13 mouse cellular contexts compared by ENCODE assay signal in the genomic region with DNA sequence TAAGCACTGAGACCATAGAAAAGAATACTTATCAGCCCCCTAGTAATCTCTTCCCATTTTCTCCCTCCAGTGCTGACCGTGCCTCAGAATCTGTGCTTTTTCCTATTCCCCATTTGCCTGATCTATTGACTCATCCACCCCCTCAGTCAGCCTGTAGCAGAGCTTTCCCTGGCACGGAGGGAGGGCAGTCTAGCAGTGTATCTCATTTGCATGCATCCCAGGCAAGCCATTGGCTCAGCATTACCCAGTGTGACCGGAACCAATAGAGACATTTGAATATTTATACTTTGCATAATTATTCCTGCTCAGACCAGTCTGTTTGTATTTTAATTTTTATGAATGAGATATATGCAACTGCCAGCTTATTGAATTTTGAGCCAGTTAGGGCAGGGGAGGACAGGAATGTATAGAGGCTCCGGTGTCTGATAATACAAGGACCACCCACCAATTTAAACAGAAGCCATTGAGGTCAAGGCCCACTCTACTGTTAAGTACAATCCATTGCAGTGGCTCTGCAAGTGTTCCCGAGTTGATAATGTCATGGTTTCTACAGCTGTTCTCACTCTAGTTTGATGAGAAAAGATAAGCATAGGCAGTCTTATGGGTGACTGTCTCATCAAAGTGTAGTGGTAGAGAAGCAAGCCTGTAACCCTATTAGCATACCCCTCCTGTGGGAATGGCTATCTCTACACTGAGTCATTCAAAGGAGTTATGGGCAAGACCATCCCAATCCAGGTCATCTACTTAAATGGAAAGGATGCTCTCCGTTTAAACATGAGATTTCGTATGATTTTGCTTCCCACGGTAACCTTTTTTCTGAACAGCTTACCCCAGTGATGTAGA.
A peak's percentile ranks its signal among the peaks of the same experiment; 100 is the strongest.
DNase-seq lines count a peak whose midpoint lies in the region; ATAC-seq and TF ChIP-seq lines count a peak whose summit lies in the region.
"Had no signal": no experiment of that assay in that cellular context is flagged by ENCODE, and none has a peak within 500 bp of the region (broad histone marks: within the 10 kb centered on the region; RNA-seq: fewer than 3 reads in every experiment).

No protein-coding gene starts in this region.

- 79% methylated on average over 8 of the region's 8 CpGs for WGBS in midbrain, embryonic 11.5 days
- WGBS in midbrain, embryonic 10.5 days = 81% methylated on average over 8 of the region's 8 CpGs
- 60% methylated on average over 8 of the region's 8 CpGs for WGBS in hindbrain, embryonic 13.5 days
- WGBS in midbrain, postnatal 0 days = 56% methylated on average over 8 of the region's 8 CpGs

- no peak overlapping the region for H3K27ac ChIP-seq in midbrain, embryonic 11.5 days (ENCODE audit: low read depth, low read length)
- no peak overlapping the region for H3K27ac ChIP-seq in midbrain, embryonic 10.5 days (replicated peaks)
- no peak overlapping the region for H3K27ac ChIP-seq in hindbrain, embryonic 13.5 days
- H3K27ac ChIP-seq in midbrain, postnatal 0 days (ENCODE audit: low read depth, low read length) = no peak overlapping the region
- H3K27ac ChIP-seq: kidney, embryonic 15.5 days had no signal

- no peak overlapping the region for H3K4me3 ChIP-seq in midbrain, embryonic 11.5 days (ENCODE audit: low read depth, low read length)
- no peak overlapping the region for H3K4me3 ChIP-seq in midbrain, embryonic 10.5 days
- no peak overlapping the region for H3K4me3 ChIP-seq in hindbrain, embryonic 13.5 days
- H3K4me3 ChIP-seq in midbrain, postnatal 0 days (ENCODE audit: low read depth, low read length) = no peak overlapping the region
- H3K4me3 ChIP-seq: kidney, embryonic 15.5 days; layer of hippocampus, adult 2 months; megakaryocyte, embryonic 14.5 days had no signal

- H3K4me2 ChIP-seq in midbrain, embryonic 11.5 days = no peak overlapping the region
- H3K4me2 ChIP-seq in hindbrain, embryonic 13.5 days = no peak overlapping the region
- no peak overlapping the region for H3K4me2 ChIP-seq in midbrain, postnatal 0 days (ENCODE audit: low read depth, low read length, poor library complexity, severe bottlenecking)
- H3K4me2 ChIP-seq: kidney, embryonic 15.5 days had no signal

- TF ChIP-seq CTCF in midbrain, postnatal 0 days (IDR thresholded peaks at IDR 0.05) = no peak

- no peaks in the 10 kb centered on the region for H3K9me3 ChIP-seq in midbrain, embryonic 11.5 days (ENCODE audit: control insufficient read depth, low read length)
- no peaks in the 10 kb centered on the region for H3K9me3 ChIP-seq in midbrain, embryonic 10.5 days (replicated peaks)
- H3K9me3 ChIP-seq in hindbrain, embryonic 13.5 days = no peaks in the 10 kb centered on the region
- no peaks in the 10 kb centered on the region for H3K9me3 ChIP-seq in midbrain, postnatal 0 days (ENCODE audit: low read length)
- H3K9me3 ChIP-seq: kidney, embryonic 15.5 days; megakaryocyte, embryonic 14.5 days had no signal

- peak; percentile 26 to 32 for DNase-seq in cerebellum, postnatal 10 days
- DNase-seq in cerebellum, postnatal 25 days = no peak
- DNase-seq in midbrain, embryonic 11.5 days (ENCODE audit: low spot score, missing footprints) = no peak
- no peak for DNase-seq in midbrain, embryonic 10.5 days (ENCODE audit: low spot score)
- DNase-seq in midbrain, postnatal 0 days (ENCODE audit: low spot score) = peak; percentile 68
- no peak for DNase-seq in spleen, postnatal 10 days (ENCODE audit: low spot score in 2 of 2)
- DNase-seq in left cerebral cortex, postnatal 36 days (ENCODE audit: low spot score in 2 of 2) = no peak
- DNase-seq: adrenal gland, adult 2 months had no signal

- ATAC-seq in midbrain, embryonic 11.5 days (ENCODE audit: low FRiP score) = peak; percentile 79
- ATAC-seq in hindbrain, embryonic 13.5 days (ENCODE audit: low FRiP score) = peak; percentile 91
- peak; percentile 85 for ATAC-seq in midbrain, postnatal 0 days (ENCODE audit: low FRiP score)
- ATAC-seq: lung, postnatal 0 days had no signal

- intact Hi-C loops in left cerebral cortex, postnatal 36 days (cut with DNase I) = no loop called here

- no peaks in the 10 kb centered on the region for H3K36me3 ChIP-seq in midbrain, embryonic 11.5 days (ENCODE audit: control insufficient read depth, insufficient read depth, low read length)
- H3K36me3 ChIP-seq in midbrain, embryonic 10.5 days = no peaks in the 10 kb centered on the region
- no peaks in the 10 kb centered on the region for H3K36me3 ChIP-seq in hindbrain, embryonic 13.5 days
- no peaks in the 10 kb centered on the region for H3K36me3 ChIP-seq in midbrain, postnatal 0 days (ENCODE audit: insufficient read depth, low read length)
- H3K36me3 ChIP-seq: kidney, embryonic 15.5 days had no signal

- no peaks in the 10 kb centered on the region for H3K27me3 ChIP-seq in midbrain, embryonic 11.5 days (ENCODE audit: control insufficient read depth, insufficient read depth, low read length)
- H3K27me3 ChIP-seq in midbrain, embryonic 10.5 days (ENCODE audit: low read depth, poor library complexity, severe bottlenecking) = no peaks in the 10 kb centered on the region
- H3K27me3 ChIP-seq in hindbrain, embryonic 13.5 days = no peaks in the 10 kb centered on the region
- H3K27me3 ChIP-seq in midbrain, postnatal 0 days (ENCODE audit: insufficient read depth, low read length) = no peaks in the 10 kb centered on the region
- H3K27me3 ChIP-seq: kidney, embryonic 15.5 days; megakaryocyte, embryonic 14.5 days had no signal

- no peaks in the 10 kb centered on the region for H3K4me1 ChIP-seq in midbrain, embryonic 11.5 days (ENCODE audit: control insufficient read depth, insufficient read depth, low read length)
- H3K4me1 ChIP-seq in midbrain, embryonic 10.5 days = no peaks in the 10 kb centered on the region
- H3K4me1 ChIP-seq in hindbrain, embryonic 13.5 days (replicated peaks) = peaks cover 11% of the 10 kb centered on the region
- H3K4me1 ChIP-seq in midbrain, postnatal 0 days (ENCODE audit: insufficient read depth, low read length) = 0 out of 2 replicates have a peak, but pooled peaks cover 6% of the 10 kb centered on the region
- H3K4me1 ChIP-seq: kidney, embryonic 15.5 days; megakaryocyte, embryonic 14.5 days had no signal

- H3K9ac ChIP-seq in midbrain, embryonic 11.5 days (ENCODE audit: low read length) = no peak overlapping the region
- no peak overlapping the region for H3K9ac ChIP-seq in hindbrain, embryonic 13.5 days
- H3K9ac ChIP-seq in midbrain, postnatal 0 days (replicated peaks; ENCODE audit: low read length, poor library complexity, severe bottlenecking) = no peak overlapping the region
- H3K9ac ChIP-seq: kidney, embryonic 15.5 days had no signal

Comparison
In these comparisons a context has a peak if more than half of its experiments do, and no peak if none do; other contexts are left out.
1. DNase-seq: peak in cerebellum, postnatal 10 days (2 of 2) and midbrain, postnatal 0 days (single experiment); none in cerebellum, postnatal 25 days (0 of 2), midbrain, embryonic 11.5 days (single experiment), midbrain, embryonic 10.5 days (single experiment), spleen, postnatal 10 days (0 of 2) and left cerebral cortex, postnatal 36 days (0 of 2).
2. Peak in every context shown above with its lines, with median percentiles within 50 percentile points of each other: ATAC-seq.